Mouse (Mus musculus) lung, postnatal 0 days (tissue): ENCODE results near the gene Larp1b.

Experiments used
- CTCF ChIP-seq: IDR thresholded peaks from 2 replicates; pipeline ENCODE4 v1.5.1; 2016; ENCODE audit warnings: antibody characterized with exemption, mild to moderate bottlenecking
- EP300 ChIP-seq: IDR thresholded peaks from 2 replicates; pipeline ENCODE4 v1.6.1; 2016; ENCODE audit warnings: antibody characterized with exemption, mild to moderate bottlenecking, control low read depth

GRCm38 (mm10) chr3:41058395-41058794 is 108.8 kb downstream of the Larp1b start:
- no peak for TF ChIP-seq CTCF
- no peak for TF ChIP-seq EP300
